Mouse (Mus musculus) testis, adult 2 months (tissue): Measurements from ENCODE around the gene Tssc4. TPM values are rescaled to one million over a fixed set of nuclear protein-coding genes. Genes with fewer than 3 reads are reported as not detected.

ENCODE experiments used
- H3K27ac ChIP-seq: fragments of 200-500 bp; 2 replicates; pipeline ENCODE4 v1.5.1; 2012; ENCODE audit warnings: low read depth, low read length; ENCODE audit not compliant: control insufficient read depth, insufficient read depth
- H3K27me3 ChIP-seq: fragments of 200-500 bp; 2 replicates; pipeline ENCODE4 v1.6.1; 2012; ENCODE audit warnings: mild to moderate bottlenecking, low read length, moderate library complexity; ENCODE audit not compliant: control insufficient read depth, insufficient read depth
- H3K36me3 ChIP-seq: fragments of 200-500 bp; 2 replicates; pipeline ENCODE4 v1.6.1; 2012; ENCODE audit warnings: mild to moderate bottlenecking, low read length; ENCODE audit not compliant: control insufficient read depth, insufficient read depth
- H3K4me1 ChIP-seq: fragments of 200-500 bp; 2 replicates; pipeline ENCODE4 v1.6.1; 2012; ENCODE audit warnings: low read length; ENCODE audit not compliant: control insufficient read depth, insufficient read depth
- H3K4me3 ChIP-seq: fragments of 200-500 bp; 2 replicates; pipeline ENCODE4 v1.5.1; 2012; ENCODE audit warnings: low read depth, mild to moderate bottlenecking, low read length, moderate library complexity, mixed read lengths; ENCODE audit not compliant: control insufficient read depth
- CTCF ChIP-seq: fragments of 200-500 bp; IDR thresholded peaks from 2 replicates; pipeline ENCODE4 v1.5.1; 2012; ENCODE audit warnings: low read depth, mild to moderate bottlenecking, inconsistent platforms, low read length, moderate library complexity; ENCODE audit not compliant: control insufficient read depth, insufficient read depth, insufficient replicate concordance
- POLR2A ChIP-seq: fragments of 200-500 bp; IDR thresholded peaks from 2 replicates; pipeline ENCODE4 v1.6.1; 2012; ENCODE audit warnings: low read depth, mild to moderate bottlenecking, inconsistent platforms, low read length, moderate library complexity; ENCODE audit not compliant: control insufficient read depth
- polyA plus RNA-seq: library from polyadenylated mRNA; depleted of rRNA; stranded (reverse); fragments of >200 nt; gene quantifications from 2 replicates; pipeline ENCODE4 v1.2.3, GENCODE M21; 2012

Tssc4 gene
- polyA plus RNA-seq, 1 experiment, result 43.7 TPM

GRCm38 (mm10) chr7:143086366-143086765, 17.3 kb downstream of the Tssc4 start:
- H3K36me3 ChIP-seq, result no peaks in the 10 kb centered on the region
- H3K27me3 ChIP-seq, result no peaks in the 10 kb centered on the region
- H3K4me3 ChIP-seq, result no peak overlapping the region
- H3K4me1 ChIP-seq, result no peaks in the 10 kb centered on the region
- H3K27ac ChIP-seq, result no peak overlapping the region
- no peak for TF ChIP-seq POLR2A
- TF ChIP-seq CTCF, result peak; percentile 52; the same call in 1 of the 2 replicates

DNA sequence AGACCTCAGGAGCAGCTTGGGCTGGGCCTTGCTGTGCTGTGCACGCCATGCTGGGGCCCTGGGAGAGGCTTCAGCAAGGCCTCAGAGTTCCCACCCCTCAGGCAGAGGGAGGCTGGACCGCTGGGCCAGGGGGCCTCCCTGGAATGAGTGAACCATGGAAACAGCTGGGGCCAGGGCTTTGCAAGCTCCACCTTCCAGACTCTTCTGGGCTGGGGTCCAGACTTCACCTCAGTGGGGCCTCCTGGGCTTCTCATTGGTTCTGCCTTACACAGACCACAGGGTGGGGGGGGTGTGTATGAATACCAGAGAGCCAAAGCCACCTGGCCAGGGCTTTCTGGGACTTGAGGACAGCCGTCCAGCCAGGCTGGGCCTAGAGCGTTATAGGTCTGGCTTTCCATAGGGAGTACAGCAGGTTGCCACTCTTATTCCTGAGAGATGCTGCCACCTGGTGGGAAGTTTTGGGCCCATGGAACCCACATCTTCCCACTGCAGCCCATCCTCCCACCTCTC, 18.1 kb downstream of the Tssc4 start:
- no peak overlapping the region for H3K4me3 ChIP-seq
- no peaks in the 10 kb centered on the region for H3K4me1 ChIP-seq
- H3K36me3 ChIP-seq, result no peaks in the 10 kb centered on the region
- no peaks in the 10 kb centered on the region for H3K27me3 ChIP-seq
- no peak overlapping the region for H3K27ac ChIP-seq
- TF ChIP-seq POLR2A (no peak), CTCF (peak; percentile 21; the same call in 1 of the 2 replicates)

- TF ChIP-seq CTCF (no peak), POLR2A (no peak)
- Histone ChIP-seq H3K4me3 (no peak overlapping the region), H3K27ac (no peak overlapping the region), H3K4me1 (no peaks in the 10 kb centered on the region), H3K27me3 (no peaks in the 10 kb centered on the region), H3K36me3 (no peaks in the 10 kb centered on the region)
Observed at GRCm38 (mm10) chr7:143093847-143094246, 24.8 kb downstream of the Tssc4 start.

DNA sequence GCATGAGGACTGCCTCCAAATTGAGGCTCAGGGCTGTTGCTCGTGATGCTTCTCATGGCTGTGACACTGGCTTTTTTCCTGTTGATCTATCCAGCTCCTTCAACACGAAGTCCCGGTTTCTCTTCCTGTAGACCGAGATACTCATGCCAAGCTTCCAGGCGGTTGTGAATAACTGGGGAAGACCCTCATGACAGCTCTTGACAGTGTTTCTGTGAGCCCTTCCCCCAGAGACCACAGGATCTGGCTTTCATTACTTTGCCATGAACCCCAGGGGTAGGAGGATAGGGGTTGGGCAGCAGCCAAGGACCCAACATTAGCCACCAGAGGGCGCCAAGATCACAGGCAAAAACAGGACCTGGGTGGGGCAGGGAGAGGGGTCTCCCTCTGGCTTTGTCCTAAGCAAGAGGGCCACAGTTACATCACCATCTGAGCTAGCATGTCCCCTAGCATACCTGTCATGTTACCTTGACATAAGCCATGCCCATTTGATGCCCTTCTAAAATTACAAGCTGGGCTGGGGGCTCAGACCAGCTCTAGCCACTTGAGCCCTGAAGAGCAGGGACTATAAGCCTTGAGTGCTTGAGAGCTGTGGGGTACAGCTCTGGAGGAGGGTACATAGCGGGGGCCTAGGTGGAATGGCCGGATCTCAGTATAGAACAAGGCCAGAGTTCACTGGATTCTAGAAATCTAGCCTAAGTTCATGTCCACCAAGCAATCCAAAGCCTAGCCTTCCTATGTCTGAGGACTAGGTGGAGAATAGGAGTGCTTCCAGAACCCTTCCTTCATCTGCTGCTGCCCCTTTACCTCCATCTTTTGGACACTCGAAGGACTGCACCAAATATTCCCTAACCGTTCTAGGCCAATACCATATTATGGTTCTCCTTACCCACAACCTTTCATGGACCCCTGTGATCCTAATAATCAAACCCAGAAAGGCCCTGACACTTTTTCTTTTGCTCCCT, 25.8 kb downstream of the Tssc4 start, which contains the start of gene Trpm5:
Gene Trpm5, minus strand, starts transcription at position 51 of the 962 bp plus-strand sequence.
- peak; percentile 81 for TF ChIP-seq CTCF
- no peak for TF ChIP-seq POLR2A
- Histone ChIP-seq H3K4me1 (no peaks in the 10 kb centered on the region), H3K27ac (no peak within 1 kb of the TSS), H3K4me3 (no peak within 1 kb of the TSS), H3K36me3 (no peaks in the 10 kb centered on the region), H3K27me3 (no peaks in the 10 kb centered on the region)

- Histone ChIP-seq H3K36me3 (no peaks in the 10 kb centered on the region), H3K4me1 (no peaks in the 10 kb centered on the region)
- TF ChIP-seq POLR2A (no peak), CTCF (no peak)
Observed at GRCm38 (mm10) chr7:143095554-143095907, 26.5 kb downstream of the Tssc4 start.

DNA sequence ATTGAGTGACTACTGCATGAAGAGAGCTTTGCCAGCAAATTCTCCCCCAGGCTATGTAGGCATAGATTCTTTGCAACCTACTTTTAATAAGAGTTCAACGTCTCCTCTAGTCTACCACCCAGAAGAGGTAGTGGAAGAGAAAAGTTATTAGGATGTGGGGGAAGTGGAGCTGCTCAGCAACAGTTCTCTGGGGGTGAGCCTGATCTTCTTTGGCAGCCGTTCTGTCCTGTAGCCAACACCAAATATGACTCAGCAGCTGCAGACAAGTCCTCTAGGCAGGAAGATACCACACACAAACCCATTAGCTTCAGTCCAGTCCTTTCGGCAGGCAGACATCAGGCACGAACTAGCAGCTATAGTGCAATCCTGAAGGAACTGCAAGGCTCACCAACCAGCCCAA, 31.7 kb downstream of the Tssc4 start:
- Histone ChIP-seq H3K27ac (no peak overlapping the region), H3K36me3 (no peaks in the 10 kb centered on the region), H3K27me3 (no peaks in the 10 kb centered on the region), H3K4me3 (no peak overlapping the region), H3K4me1 (no peaks in the 10 kb centered on the region)
- TF ChIP-seq POLR2A (no peak), CTCF (no peak)

More at GRCm38 (mm10) chr7:143095554-143095907, 26.5 kb downstream of the Tssc4 start:
- Histone ChIP-seq H3K27ac (no peak overlapping the region), H3K4me3 (no peak overlapping the region), H3K27me3 (no peaks in the 10 kb centered on the region)

DNA sequence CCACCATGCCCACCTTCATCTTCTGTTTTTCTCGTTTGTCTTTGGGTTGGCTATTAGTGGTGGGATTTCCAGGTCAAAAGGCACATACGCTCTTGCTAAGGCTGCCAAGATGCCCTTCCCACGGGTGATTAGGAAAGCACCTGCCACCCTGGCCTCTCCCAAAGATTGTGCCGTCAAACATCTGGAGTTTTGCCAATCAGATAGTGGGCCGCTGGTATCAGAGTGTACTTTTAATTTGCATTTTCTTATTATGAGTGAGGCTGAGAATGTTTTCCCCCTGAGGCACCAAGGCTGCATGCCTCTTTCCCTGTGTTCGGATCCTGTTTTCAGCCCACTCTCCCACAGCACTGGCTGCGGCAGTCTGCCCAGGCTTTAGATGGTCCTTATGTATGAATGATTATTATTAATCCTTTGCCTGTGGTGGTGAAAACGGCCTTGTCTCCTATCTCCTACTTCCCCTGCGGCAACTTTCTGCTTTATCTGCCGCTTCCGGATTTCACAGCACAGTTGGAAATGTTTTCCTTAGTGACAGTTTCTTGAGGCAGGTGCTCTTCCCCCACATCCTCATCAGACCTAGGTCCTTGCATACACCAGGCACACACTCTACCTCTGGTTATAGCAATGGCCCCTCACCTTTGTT, 36.3 kb downstream of the Tssc4 start:
- TF ChIP-seq POLR2A (no peak), CTCF (no peak)
- Histone ChIP-seq H3K4me3 (no peak overlapping the region), H3K27me3 (no peaks in the 10 kb centered on the region)

More for the DNA sequence above, 36.3 kb downstream of the Tssc4 start:
- Histone ChIP-seq H3K36me3 (no peaks in the 10 kb centered on the region), H3K4me1 (peaks cover 10% of the 10 kb centered on the region), H3K27ac (no peak overlapping the region)
